Mouse (Mus musculus) mesoderm, embryonic 11.5 days (tissue): ENCODE results near the gene Gm17359.

ENCODE experiments used
- DNase-seq: peaks from one replicate; pipeline ENCODE4 v3.0.0-alpha.2; 2012; ENCODE audit warnings: low read depth, low spot score

The Gm17359 gene

GRCm38 (mm10) chr3:79349311-79349710 is 12.8 kb downstream of the Gm17359 start:
- no peak for DNase-seq

GRCm38 (mm10) chr3:79358721-79359120 is 22.3 kb downstream of the Gm17359 start:
- no peak for DNase-seq

GRCm38 (mm10) chr3:79360317-79361101 is 24.0 kb downstream of the Gm17359 start:
- DNase-seq, result no peak

- no peak for DNase-seq
Observed at GRCm38 (mm10) chr3:79366098-79366497, 29.6 kb downstream of the Gm17359 start.

GRCm38 (mm10) chr3:79368306-79368705 is 31.8 kb downstream of the Gm17359 start:
- DNase-seq, result no peak

- DNase-seq, result no peak
Observed at GRCm38 (mm10) chr3:79370385-79370929, 34.0 kb downstream of the Gm17359 start.

GRCm38 (mm10) chr3:79371506-79372195 is 35.2 kb downstream of the Gm17359 start:
- no peak for DNase-seq

- DNase-seq, result no peak
Observed at GRCm38 (mm10) chr3:79373930-79374329, 37.5 kb downstream of the Gm17359 start.

GRCm38 (mm10) chr3:79378086-79378485 is 41.6 kb downstream of the Gm17359 start:
- no peak for DNase-seq

GRCm38 (mm10) chr3:79379255-79379836 is 42.9 kb downstream of the Gm17359 start:
- no peak for DNase-seq

GRCm38 (mm10) chr3:79379873-79380595 is 43.6 kb downstream of the Gm17359 start:
- DNase-seq, result no peak

GRCm38 (mm10) chr3:79381398-79381797 is 44.9 kb downstream of the Gm17359 start:
- no peak for DNase-seq

GRCm38 (mm10) chr3:79385434-79386029 is 49.1 kb downstream of the Gm17359 start:
- DNase-seq, result no peak

- DNase-seq, result no peak
Observed at GRCm38 (mm10) chr3:79389081-79389480, 52.6 kb downstream of the Gm17359 start.

GRCm38 (mm10) chr3:79400552-79400951 is 64.1 kb downstream of the Gm17359 start:
- no peak for DNase-seq

GRCm38 (mm10) chr3:79402056-79402455 is 65.6 kb downstream of the Gm17359 start:
- no peak for DNase-seq

GRCm38 (mm10) chr3:79408546-79408945 is 72.1 kb downstream of the Gm17359 start:
- DNase-seq, result peak; percentile 66

- DNase-seq, result peak; percentile 49
Observed at GRCm38 (mm10) chr3:79409927-79410628, 73.6 kb downstream of the Gm17359 start.

GRCm38 (mm10) chr3:79410629-79410995 is 74.2 kb downstream of the Gm17359 start:
- DNase-seq, result peak; percentile 45

- DNase-seq, result peak; percentile 54
Observed at GRCm38 (mm10) chr3:79411666-79412065, 75.2 kb downstream of the Gm17359 start.

- DNase-seq, result no peak
Observed at GRCm38 (mm10) chr3:79413492-79413891, 77.0 kb downstream of the Gm17359 start.
